8 mouse cellular contexts compared by ENCODE assay signal in genomic region chr12:71073113-71073730, GRCm38 (mm10). TPM values are rescaled to one million over a fixed set of nuclear protein-coding genes. Genes with fewer than 3 reads are reported as not detected.
DNase-seq lines count a peak whose midpoint lies in the region; ATAC-seq lines count a peak whose summit lies in the region.

No protein-coding gene starts in this region.

- ATAC-seq in frontal cortex, adult (ENCODE audit: low TSS enrichment), result peak; percentile 93
- peak; percentile 72; the same call in 1 of the 2 replicates for ATAC-seq in forebrain, embryonic 15.5 days (replicated peaks)
- peak; percentile 52; the same call in 1 of the 2 replicates for ATAC-seq in midbrain, embryonic 12.5 days (ENCODE audit: low FRiP score, low read depth)
- no peak; the same call in 1 of the 2 replicates for ATAC-seq in erythroblast, adult 5-6 weeks (replicated peaks; ENCODE audit: low FRiP score, poor library complexity, severe bottlenecking)

- no peak overlapping the region for H3K4me2 ChIP-seq in forebrain, embryonic 15.5 days (replicated peaks)
- H3K4me2 ChIP-seq in midbrain, embryonic 12.5 days (replicated peaks), result no peak overlapping the region

- H3K9ac ChIP-seq in forebrain, embryonic 15.5 days (replicated peaks), result no peak overlapping the region
- H3K9ac ChIP-seq in midbrain, embryonic 12.5 days (replicated peaks), result no peak overlapping the region

- no peak for DNase-seq in frontal cortex, postnatal 25 days (ENCODE audit: low spot score in 2 of 2)
- peak; percentile 67 for DNase-seq in 416B (ENCODE audit: low read depth)
- peak; percentile 83 for DNase-seq in ZHBTc4 (ENCODE audit: low read depth, low spot score)
- DNase-seq in kidney, postnatal 4 days, result peak; percentile 40 to 59

- no peaks in the 10 kb centered on the region for H3K9me3 ChIP-seq in forebrain, embryonic 15.5 days
- no peaks in the 10 kb centered on the region for H3K9me3 ChIP-seq in midbrain, embryonic 12.5 days

- no peaks in the 10 kb centered on the region for H3K4me1 ChIP-seq in forebrain, embryonic 15.5 days
- H3K4me1 ChIP-seq in midbrain, embryonic 12.5 days, result no peaks in the 10 kb centered on the region

- H3K27ac ChIP-seq in forebrain, embryonic 15.5 days (replicated peaks), result no peak overlapping the region
- H3K27ac ChIP-seq in midbrain, embryonic 12.5 days (replicated peaks), result no peak overlapping the region

- peaks cover 80% of the 10 kb centered on the region for H3K36me3 ChIP-seq in forebrain, embryonic 15.5 days
- H3K36me3 ChIP-seq in midbrain, embryonic 12.5 days, result peaks cover 78% of the 10 kb centered on the region

- H3K27me3 ChIP-seq in forebrain, embryonic 15.5 days, result no peaks in the 10 kb centered on the region
- H3K27me3 ChIP-seq in midbrain, embryonic 12.5 days, result no peaks in the 10 kb centered on the region

- no peak overlapping the region for H3K4me3 ChIP-seq in forebrain, embryonic 15.5 days
- H3K4me3 ChIP-seq in midbrain, embryonic 12.5 days, result no peak overlapping the region

- WGBS in forebrain, embryonic 15.5 days, result 59% methylated on average over 12 of the region's 12 CpGs
- 70% methylated on average over 12 of the region's 12 CpGs for WGBS in midbrain, embryonic 12.5 days

RNA-seq across cellular contexts. Expression of gene Tomm20l, which starts 38.0 kb away (rescaled TPM):
- polyA plus RNA-seq in forebrain, embryonic 15.5 days (2015; fragmentation: Nextera tagmentation; extraction: Ambion mirVana), result not detected in 2 replicates
- not detected in 2 replicates for polyA plus RNA-seq in midbrain, embryonic 12.5 days (2016; fragmentation: Nextera tagmentation; extraction: Ambion mirVana)
- not detected in 2 replicates for total RNA-seq in erythroblast, adult 5-6 weeks (2015; ENCODE audit: low replicate concordance)
- total RNA-seq in erythroblast, adult 5-6 weeks (2017; ENCODE audit: low replicate concordance), result not detected in 2 replicates

RNA-seq across cellular contexts. Expression of gene Arid4a, which starts 57.4 kb away (rescaled TPM):
- 50.3 and 57.1 TPM in 2 replicates for polyA plus RNA-seq in forebrain, embryonic 15.5 days (2015; fragmentation: Nextera tagmentation; extraction: Ambion mirVana)
- 35.8 and 37.1 TPM in 2 replicates for polyA plus RNA-seq in midbrain, embryonic 12.5 days (2016; fragmentation: Nextera tagmentation; extraction: Ambion mirVana)
- 17.9 and 21.3 TPM in 2 replicates for total RNA-seq in erythroblast, adult 5-6 weeks (2015; ENCODE audit: low replicate concordance)
- total RNA-seq in erythroblast, adult 5-6 weeks (2017; ENCODE audit: low replicate concordance), result 41.5 and 57.6 TPM in 2 replicates

Comparison
In these comparisons a context has a peak if more than half of its experiments do, and no peak if none do; other contexts are left out.
1. DNase-seq: peak in 416B (single experiment), ZHBTc4 (single experiment) and kidney, postnatal 4 days (2 of 2); none in frontal cortex, postnatal 25 days (0 of 2).